Mouse (Mus musculus): ENCODE measurements around the gene Camta1.

Gene Camta1

DNA sequence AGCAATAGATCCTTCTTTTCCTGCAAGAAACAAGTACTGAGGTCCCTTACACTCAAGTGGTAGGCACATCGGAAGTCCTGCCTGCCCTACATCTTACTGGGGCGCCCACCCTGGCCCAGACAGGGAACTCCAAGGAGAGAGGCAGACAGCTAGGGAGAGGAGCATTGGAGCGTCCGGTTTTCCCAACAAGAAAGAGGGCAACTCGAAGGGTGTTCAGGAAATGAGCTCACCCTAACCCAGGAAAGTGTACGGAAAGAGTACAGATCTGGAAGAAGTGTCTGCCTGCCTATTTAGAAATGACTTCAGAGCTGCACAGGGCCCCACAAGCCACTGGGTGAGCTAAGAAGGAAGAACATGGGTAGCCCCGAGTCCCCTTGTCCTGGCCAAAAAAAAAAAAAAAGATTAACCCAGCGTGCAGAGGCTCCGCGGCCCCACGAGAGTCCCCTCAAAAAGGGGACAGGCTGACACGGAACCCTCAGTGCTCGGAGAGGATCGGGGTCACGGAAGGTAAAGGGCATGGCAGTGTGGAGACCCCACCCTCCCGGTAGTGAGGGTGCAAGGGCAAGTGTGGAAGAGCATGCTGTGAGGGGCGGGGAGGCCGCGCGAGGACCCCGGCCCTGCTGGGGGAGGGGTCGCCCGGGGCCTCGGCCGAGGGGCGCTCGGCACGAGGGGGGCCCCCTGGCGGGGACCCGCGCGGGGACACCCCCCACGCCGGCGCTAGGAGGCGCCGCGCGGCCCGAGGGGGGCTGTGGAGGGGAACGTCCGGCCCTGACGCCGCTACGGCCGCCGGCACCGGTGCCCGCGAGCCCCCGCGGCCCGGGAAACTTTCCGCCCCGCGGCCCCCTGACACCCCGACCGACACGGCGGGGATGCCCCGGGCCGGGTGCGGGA is 990 bp downstream of the Camta1 start:
- peak; percentile 30 to 53 for DNase-seq

DNA sequence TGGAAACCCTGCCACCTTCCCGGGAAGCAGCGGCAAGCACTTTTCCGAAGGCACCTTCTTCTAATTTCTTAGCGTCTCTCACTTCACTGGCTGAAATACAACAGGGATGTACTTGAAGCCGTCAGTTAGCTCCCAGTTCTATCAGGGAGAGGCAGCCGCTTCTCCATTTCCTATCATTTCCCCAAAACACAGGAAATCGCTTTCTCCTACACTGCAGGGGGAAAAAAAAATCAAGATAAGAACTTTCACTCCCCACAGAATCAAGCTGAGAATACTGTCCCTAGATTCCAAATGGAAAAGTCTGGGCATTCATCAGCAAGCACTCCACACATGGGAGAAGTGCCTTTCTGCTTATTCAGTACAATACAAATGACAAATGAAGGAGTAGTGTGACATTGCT is 2.4 kb downstream of the Camta1 start:
- no peak for DNase-seq

DNA sequence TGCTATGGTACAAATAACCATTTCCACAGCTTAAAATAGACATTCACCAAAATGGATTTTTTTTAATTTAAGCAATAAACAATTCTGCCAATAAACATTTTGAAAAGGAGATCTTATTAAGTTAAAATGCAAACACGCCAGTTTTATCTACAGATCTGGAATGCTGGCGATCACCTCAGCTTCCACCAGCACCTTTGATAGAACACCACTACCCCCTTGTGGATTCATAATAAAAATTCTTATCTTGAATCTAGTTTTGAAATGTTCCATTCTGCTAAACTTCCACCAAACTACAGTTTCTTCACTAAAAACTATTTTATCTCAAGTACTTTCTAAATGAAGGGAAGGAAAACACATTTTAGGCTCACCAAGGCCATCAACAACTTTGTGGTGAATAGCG is 7.7 kb downstream of the Camta1 start:
- DNase-seq = no peak

DNA sequence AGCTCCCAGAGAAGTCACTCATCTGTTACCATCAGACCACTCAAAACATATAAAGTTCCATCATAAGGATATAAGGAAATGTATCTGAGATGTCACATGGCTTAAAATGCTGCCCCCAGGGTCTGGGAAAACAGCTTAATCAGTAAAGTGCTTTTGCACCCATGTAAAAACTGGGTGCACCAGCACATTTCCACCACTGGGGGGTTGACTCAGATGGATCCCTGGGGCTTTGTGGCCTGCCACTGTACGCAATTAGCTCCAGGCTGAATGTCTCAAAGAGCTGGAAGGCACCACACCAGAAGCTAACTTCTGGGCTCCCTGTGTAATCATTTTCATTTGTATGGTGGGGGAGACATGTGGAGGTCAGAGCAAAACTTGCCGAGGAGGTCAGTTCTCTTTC is 10.5 kb downstream of the Camta1 start:
- peak; percentile 17 to 21 for DNase-seq

DNA sequence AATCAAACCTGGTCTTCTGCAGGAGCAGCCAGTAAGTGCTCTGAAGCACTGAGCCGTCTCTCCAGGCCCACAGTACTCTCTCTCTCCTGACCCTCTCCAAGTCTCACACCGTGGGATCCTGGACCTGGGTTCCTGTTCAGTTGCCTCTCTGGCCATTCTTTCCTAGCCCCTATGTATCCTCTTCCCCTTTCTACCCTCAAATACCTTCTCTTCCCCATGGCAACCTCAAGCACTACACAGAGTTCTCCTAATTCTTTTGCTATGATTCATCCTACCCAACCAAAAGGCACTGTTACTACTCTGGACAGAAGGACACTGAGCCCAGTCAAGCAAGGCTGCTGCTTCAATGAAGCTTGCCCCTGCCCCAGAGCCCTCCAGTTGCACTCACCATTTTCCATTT is 19.1 kb downstream of the Camta1 start:
- DNase-seq = no peak

DNA sequence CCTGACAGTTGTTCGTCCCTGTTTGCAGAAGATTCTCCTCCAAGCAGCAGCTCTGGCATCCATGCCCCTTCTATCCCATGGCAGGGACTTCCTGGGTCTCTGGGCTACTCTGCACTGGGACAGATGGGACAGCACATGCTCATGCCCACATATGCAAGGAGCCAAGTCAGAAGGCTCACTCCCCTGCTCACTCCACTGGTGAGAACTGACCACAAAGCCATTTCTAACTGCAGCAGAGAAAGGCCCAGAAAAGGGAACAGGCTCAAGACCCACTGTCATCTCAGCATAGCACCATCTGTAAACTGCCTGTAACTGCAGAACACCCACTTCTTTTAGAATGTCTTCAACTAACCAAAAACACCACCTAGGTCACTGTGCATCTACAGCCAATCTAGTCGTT is 23.2 kb downstream of the Camta1 start:
- DNase-seq = no peak

DNA sequence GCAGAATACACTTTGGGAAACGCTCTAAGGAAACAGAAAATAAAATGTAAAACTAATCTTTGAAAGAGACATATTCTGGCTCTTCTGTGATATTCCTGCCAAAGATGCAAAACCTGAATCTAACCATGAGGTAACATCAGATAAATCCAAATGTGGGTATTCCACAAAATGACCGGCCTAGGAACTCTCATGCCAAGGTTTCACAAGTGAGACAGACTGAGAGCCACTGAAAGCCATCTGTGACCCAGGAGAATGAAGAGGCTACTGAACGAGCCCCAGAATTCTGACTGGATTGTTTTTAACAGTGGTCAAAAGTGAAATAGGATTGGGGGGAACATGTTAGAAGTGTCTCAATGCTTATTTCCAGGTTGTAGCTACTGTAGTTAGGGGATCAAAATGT is 25.8 kb downstream of the Camta1 start:
- no peak for DNase-seq

DNA sequence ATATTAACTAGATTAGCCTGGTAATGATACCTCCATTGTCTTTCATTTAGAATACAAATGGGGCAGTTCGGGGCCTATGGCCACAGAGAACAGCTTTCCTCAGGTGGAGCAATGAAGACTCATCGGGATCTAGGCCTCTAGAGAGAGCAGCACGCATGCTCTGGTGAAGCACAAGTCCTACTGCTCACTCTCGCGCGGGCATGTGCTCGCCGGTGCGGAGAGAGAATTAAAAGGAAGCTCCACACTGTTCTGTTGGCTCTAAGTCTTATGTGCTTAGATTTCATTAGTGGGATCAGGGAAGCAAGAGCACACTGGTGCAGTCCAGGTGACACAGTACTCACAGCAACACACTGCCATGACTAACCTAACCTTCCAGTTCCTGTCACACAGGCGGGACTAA is 27.1 kb downstream of the Camta1 start:
- DNase-seq = no peak

DNA sequence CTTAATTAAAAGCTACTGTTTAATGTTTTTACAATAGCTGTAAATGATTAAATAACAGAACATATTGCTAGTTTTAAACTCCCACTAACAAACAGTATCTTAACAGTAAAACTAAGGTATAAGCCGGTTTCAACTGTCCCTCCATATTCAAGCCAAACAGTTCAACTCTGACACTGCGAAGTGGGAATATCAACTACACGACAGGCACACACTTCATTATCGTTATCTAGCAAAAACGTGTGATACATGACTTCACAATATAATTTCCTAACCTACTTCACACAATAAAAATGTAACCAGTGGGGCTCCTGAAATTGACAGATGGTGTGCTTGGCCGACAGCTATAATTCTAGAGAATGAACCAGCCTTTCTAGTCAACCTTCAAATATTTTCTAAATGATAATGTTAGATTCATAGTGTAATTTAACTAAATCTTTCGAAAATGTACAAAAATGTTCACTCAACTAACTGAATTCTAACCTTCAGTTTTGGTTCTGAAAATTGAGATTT is 27.7 kb downstream of the Camta1 start:
- DNase-seq = no peak

DNA sequence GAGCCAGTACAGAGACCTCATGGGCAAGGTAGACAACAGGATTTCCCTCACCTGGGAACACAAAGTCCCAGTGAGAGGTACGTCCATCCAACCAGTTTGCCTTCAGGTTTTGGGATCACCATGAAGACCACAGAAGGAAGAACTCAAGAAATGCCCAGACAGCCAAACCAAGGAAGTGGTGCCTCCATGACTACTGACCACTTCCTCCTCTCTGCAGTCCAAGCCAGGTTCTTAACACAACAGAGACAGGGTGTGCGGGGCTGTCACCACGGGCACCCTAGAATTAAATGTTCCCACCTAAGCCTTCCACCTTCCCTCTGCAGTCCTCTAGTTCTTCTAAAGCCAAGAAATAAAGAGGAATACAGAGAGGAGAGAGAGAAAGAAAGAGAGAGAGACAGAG is 33.8 kb downstream of the Camta1 start:
- no peak for DNase-seq

DNA sequence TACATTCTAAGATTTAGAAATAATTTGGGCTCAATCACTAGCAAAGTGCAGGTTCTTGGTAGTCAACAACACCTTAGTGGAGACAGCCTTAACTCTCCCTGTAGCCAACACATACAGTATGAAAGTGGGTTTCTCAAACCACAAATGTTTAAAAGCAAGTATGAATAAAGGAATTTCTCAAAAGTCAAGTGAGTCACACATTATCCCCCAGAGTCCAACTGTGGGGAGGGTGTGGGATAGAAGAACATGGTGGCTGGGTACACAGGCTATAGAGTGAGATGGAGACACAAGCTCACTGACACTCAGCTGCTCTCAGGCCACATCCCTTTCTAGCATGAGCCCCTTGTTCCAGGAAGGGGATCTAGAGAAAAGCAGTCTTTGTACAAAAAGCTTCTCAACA is 34.3 kb downstream of the Camta1 start:
- no peak for DNase-seq

DNA sequence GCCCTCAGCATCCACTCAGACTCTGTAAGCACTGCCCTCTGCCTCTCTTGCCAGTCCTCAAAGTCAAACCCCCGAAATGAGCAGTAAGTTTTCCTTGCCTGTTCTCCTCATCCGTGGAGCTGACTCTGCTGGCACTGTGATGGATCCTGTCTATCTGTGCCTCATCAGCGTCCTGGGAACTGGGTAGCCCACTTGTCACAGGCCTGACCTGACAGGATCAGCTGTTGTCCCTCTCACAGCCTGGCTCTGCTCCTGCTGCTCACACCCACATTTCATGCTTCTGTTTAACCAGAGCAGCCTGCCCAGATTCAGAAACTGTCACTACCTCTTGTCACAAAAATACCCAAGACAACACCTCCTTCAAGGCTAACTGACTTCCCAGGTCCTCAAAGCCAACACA is 37.7 kb downstream of the Camta1 start:
- DNase-seq = no peak

DNA sequence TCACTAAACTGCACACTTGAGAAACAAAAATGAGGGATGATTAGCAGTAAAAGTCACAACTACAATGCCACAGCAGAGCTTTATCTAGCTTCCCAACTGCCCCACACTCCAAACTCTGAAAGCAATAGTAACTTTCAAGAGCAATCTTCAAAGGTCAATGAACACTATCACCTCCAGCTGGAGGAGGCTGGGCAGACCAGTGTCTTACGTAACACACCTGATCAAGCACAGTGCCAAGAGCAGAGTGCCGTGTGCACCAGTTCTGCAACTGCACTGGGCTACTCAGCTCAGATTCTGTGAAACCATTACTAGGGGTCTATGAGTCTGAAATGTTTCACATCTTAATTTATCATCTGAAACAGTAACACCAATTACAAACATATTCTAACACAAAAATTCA is 38.7 kb downstream of the Camta1 start:
- DNase-seq = no peak

DNA sequence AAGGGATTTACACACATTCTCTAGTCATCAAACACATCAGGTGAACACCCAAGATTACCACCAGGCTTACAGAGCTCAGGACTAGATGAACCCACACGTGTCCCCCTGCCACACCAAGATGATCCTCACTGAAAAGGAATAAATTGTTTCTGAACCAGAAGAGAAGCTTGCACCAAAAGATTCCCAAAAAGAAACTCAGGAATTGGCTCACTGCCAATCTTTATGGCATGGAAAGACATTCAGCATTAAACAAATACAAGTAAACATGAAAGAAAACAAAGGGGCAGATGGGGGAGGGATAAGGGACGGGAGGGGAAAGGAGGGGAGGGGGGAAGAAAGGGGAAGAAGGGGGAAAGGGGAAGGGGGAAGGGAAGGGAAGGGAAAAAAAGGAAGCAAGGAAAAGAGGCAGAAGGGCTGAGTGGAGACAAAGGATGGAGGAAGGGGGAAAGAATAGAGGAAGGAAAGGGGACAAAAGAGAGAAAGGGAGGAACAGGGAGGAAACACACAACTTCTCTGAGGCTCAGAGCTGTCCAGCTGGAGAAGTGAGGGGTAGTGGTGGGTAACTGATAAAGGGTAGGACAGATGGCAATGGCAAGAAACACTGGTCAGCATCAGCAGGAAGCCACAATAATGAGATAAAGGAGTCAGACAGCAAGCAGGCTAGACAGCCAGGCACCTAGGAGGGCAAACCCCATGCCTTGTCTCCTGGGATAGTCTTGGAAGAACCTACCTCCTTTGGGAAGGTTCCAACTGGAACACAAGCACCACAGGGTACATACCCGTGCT is 43.5 kb downstream of the Camta1 start:
- no peak for DNase-seq

DNA sequence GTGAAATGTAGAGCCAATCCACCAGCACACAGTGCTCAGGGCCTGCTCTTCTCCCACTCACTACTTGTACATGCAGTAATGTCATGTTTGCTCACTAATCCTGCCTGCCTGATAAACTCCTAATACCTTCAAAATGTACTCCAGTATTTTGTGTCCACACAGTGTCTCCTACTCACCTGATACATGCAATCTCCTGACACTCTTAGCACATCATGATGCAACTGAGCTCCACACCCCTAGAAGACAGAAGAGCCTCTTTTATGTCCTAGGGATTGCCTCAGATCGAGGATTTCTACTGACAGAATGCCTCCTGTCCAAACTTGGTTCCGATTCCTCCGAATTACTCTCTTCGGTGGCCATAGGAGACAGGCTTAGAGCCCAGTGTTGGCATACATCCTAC is 48.0 kb downstream of the Camta1 start:
- DNase-seq = no peak

DNA sequence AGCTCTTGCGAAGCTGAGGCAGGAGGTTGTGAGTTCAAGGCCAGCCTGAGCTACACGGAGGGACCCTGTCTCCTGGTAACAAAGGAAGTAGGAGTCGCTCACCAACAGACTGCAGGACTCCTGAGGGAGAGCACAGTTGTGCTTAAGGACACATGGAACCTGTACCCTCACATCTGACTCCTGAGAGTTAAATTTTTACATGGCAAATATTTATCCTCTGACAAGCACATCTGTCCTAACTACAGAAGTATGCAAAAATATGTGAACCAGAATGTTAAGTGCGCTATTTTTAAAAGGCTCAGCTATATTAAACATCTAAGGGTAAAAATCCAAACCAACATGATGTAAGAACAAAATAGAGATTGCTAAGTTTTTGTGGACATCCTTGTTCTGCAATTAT is 56.0 kb downstream of the Camta1 start:
- DNase-seq = no peak

DNA sequence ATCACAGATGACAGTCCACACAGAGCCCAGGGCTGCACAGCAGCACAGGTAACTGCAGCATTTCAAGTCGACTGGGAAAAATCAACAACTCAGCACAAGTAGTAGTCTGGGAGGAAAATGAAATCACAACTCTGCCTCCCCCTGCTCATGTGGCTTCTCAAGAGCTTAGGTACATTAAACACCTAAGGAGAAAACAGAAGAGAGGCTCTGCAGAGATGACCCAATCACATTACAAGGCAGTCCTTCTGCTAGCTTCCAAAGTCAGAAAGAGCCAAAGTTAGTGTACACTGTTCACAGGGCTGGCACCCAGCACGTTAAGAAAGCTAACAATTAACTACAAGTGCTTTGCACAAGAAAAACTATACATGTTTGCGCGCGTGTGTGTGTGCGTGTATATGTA is 56.6 kb downstream of the Camta1 start:
- DNase-seq = no peak

DNA sequence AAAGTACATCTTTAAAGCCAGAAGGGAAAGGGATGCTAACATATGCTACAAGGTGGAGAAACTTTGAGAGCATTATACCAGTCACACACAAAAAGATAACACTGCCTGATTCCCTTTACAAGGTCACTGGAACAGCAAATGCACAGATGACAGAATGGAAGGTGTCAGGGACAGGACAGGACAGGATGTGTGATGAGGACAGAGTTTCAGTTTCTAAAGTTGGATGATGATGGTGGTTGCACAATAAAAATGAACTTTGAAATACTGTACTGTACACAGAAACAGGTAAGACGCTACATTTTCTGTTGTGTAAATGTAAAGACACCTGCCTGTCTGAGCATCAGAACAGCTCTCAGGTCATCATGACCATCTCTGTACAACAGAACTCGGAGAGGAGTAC is 57.5 kb downstream of the Camta1 start:
- DNase-seq = no peak

DNA sequence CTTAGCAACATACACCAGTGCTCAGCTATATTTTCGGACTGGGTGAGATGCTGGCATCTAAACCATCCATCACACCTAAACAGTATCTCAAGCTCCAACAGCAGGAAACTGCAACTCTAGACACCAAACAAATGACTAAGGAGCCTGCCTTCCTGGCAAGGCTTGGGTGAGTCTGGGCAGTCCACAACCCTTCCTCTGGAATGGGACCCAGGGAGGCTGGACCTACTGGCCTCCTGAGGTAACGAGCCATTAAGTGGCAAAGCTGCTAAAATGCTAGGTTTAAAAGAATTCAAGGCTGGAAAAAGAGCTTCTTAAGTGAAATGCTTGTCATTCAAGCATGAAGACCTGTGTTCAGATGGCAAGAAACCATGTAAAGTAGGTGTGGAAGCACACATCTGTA is 63.0 kb downstream of the Camta1 start:
- no peak for DNase-seq

DNA sequence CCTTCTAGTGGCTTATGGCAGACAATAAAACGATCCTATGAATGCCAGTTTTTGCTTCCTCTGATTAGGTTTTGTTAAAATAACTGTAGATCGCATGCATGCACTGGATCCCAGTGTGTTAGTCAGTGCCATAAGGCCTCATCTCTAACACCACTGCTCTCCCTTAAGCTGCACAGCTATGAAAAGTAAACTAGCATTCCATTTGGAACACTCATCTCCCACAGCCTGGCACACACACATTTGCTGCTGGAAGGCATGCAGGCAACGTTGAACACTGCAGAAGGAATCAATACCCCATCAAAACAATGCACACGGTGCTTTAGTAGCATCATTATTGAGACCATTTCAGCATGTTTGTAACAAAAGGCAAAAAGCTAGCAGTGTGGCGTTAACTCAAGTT is 68.0 kb downstream of the Camta1 start:
- DNase-seq = no peak

DNA sequence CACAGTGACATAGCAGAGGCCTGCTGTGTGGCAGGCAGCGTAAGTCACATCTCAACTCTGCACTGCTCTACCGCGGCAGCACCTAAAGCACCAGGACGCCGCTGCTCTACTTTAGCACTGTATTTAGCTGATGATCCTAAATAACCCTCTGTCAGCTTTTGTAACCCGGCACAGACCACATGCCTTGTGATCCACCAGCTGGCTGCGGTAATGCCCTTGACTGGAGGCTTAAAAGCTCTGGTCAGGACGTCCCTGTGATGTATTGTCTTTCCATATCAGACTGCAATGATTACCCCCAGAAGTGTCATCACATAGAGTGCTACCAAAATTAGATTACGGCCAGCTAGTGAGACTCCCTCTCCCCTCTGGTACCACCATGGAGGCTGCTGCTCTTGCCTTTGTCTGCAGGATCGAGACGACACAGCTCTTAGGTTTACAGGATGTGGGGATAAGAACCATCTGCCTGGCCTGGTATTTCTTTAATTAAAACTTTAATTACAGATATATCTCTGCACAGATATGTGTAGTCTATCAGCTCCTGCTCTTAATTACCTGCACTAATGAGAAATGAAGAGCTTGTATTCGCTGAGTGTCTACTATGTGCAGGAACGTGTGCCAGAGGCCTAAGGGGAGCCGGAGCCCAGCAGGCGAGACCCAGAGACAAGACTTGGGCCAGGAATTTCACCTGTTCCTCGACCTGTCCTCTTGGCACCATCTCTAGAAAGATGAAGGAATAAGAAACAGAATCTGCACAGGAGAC is 74.5 kb downstream of the Camta1 start:
- no peak for DNase-seq

DNA sequence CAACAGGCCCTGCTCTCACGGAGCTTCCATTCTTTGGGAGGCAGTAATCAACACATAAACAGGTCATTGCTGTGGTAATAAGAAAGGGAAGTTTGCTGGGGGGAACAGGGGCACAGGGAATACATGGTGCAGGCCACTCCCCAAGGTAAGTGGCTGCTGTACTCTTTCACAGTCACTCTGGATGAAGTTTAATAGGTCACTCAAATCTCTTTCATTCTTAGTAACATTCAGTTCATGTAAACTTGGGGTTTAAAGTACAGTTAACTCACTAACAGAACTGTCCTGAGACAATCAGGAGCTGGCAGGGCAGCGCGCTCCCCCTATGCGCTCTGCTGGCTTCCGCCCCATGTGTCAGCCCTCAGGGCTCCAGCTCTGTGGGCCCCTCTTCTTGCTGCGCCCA is 81.2 kb downstream of the Camta1 start:
- DNase-seq = no peak

DNA sequence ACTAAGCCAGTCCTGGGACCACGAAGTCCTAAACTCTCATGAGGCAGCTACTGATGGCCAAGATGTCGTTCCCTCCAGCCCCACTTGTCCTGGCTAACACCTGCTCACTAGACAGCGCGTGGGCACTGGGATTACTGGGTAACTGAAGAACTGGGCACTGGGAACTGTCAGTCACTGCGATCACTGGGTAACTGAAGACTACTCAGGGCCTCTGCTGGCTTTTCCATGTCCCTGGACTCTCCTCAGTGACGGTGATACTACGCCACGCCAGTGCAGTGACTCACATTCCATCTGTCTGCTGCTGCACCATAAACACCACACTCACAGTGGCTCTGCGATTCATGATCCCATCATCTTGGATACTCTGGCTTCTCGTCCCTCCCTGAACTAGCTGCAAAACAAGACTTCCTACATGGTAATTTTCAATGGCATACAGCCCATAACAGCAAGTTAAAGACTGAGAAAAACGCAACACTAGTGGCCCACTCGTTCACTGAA is 81.7 kb downstream of the Camta1 start:
- no peak for DNase-seq

Measured in thymus, adult 18-20 months (tissue).